Mouse (Mus musculus) brain, embryonic 14.5 days (tissue): ENCODE data around the gene Dnah17. TPM values are rescaled to one million over a fixed set of nuclear protein-coding genes. Genes with fewer than 3 reads are reported as not detected.

Source experiments
- DNase-seq: peaks from one replicate; pipeline ENCODE4 v3.0.0-alpha.2; 2011; ENCODE audit warnings: low read depth
- CTCF ChIP-seq: fragments of 200-500 bp; IDR thresholded peaks from 2 replicates; pipeline ENCODE4 v1.5.1; 2012; ENCODE audit warnings: inconsistent platforms, mild to moderate bottlenecking, moderate library complexity, borderline replicate concordance; ENCODE audit not compliant: insufficient read depth, insufficient read length; ENCODE audit errors: extremely low read depth
- POLR2A ChIP-seq: fragments of 200-500 bp; IDR thresholded peaks from 2 replicates; pipeline ENCODE4 v1.6.1; 2012; ENCODE audit warnings: mild to moderate bottlenecking, inconsistent platforms, borderline replicate concordance; ENCODE audit not compliant: poor library complexity, insufficient read depth, insufficient read length, severe bottlenecking; ENCODE audit errors: extremely low read depth
- polyA plus RNA-seq: library from polyadenylated mRNA; depleted of rRNA; stranded (reverse); fragments of >200 nt; gene quantifications from 2 replicates; pipeline ENCODE4 v1.2.3, GENCODE M21; 2012

The Dnah17 gene
- polyA plus RNA-seq, 1 experiment, result 0.19 TPM

GRCm38 (mm10) chr11:117995255-117995654 is 135.2 kb downstream of the Dnah17 start:
- no peak for TF ChIP-seq POLR2A
- no peak for DNase-seq

- TF ChIP-seq POLR2A (no peak), CTCF (no peak)
- DNase-seq, result no peak
These were observed 136.0 kb downstream of the Dnah17 start for GRCm38 (mm10) chr11:117994250-117995057.

- TF ChIP-seq CTCF (no peak), POLR2A (no peak)
- DNase-seq, result no peak
These were observed 137.0 kb downstream of the Dnah17 start for GRCm38 (mm10) chr11:117993190-117994175.

- peak; percentile 23 for DNase-seq
- no peak for TF ChIP-seq POLR2A
- no peak for TF ChIP-seq CTCF
These were observed 138.6 kb downstream of the Dnah17 start for GRCm38 (mm10) chr11:117991502-117992470.

GRCm38 (mm10) chr11:117989926-117990325 is 140.5 kb downstream of the Dnah17 start:
- TF ChIP-seq CTCF (peak; percentile 7; the same call in 1 of the 2 replicates), POLR2A (no peak)
- no peak for DNase-seq

GRCm38 (mm10) chr11:117989241-117989640 is 141.2 kb downstream of the Dnah17 start:
- no peak for DNase-seq
- TF ChIP-seq CTCF (no peak), POLR2A (no peak)

- DNase-seq, result no peak
- TF ChIP-seq POLR2A (no peak), CTCF (no peak)
These were observed 142.5 kb downstream of the Dnah17 start for GRCm38 (mm10) chr11:117987968-117988367.

- TF ChIP-seq POLR2A (no peak), CTCF (no peak)
- DNase-seq, result no peak
These were observed 143.4 kb downstream of the Dnah17 start for GRCm38 (mm10) chr11:117987032-117987451.

- peak; percentile 96 for DNase-seq
- TF ChIP-seq POLR2A (peak; percentile 88), CTCF (no peak)
These were observed 144.1 kb downstream of the Dnah17 start, which contains the start of gene Pgs1 for GRCm38 (mm10) chr11:117986126-117987031. Gene Pgs1, plus strand, starts transcription at chr11:117986292.

GRCm38 (mm10) chr11:117983770-117984169 is 146.7 kb downstream of the Dnah17 start:
- DNase-seq, result no peak
- no peak for TF ChIP-seq POLR2A
- TF ChIP-seq CTCF, result no peak

GRCm38 (mm10) chr11:117982426-117982825 is 148.0 kb downstream of the Dnah17 start:
- no peak for DNase-seq
- TF ChIP-seq CTCF (no peak), POLR2A (no peak)

- no peak for TF ChIP-seq CTCF
- TF ChIP-seq POLR2A, result no peak
- no peak for DNase-seq
These were observed 151.0 kb downstream of the Dnah17 start for GRCm38 (mm10) chr11:117979388-117979787.
